Mouse (Mus musculus): Measurements from ENCODE around the gene Gstt2. TPM values are rescaled to one million over a fixed set of nuclear protein-coding genes. Genes with fewer than 3 reads are reported as not detected.

Gene Gstt2
- polyA plus RNA-seq, 1 experiment: 73.4 TPM

DNA sequence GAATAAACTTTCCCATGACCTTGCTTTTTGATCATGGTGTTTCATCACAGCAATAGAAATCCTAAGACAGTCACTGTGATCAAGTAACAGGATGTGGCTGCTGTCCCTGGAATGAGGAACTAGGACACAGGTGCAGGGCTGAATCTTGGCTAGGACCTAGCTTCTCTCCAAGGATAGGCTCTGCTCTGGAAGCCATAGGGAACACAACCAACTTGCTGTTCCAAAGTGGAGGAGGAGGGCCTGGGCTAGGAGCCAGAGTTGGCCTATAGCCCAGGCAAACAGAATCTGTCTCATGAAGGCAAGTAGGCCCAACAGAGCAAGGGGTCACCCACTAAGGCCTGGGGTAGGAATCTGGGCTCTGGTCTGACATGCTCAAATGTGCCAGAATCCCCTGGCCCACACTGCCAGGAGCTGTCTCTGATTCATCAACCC lies 8.7 kb downstream of the Gstt2 start:
- no peaks in the 10 kb centered on the region for H3K36me3 ChIP-seq (ENCODE audit: control insufficient read depth, insufficient read depth, low read length)
- H3K27ac ChIP-seq (ENCODE audit: insufficient read depth, low read length): no peak overlapping the region
- no peak for DNase-seq (ENCODE audit: low read depth in 1 of 2, low spot score in 2 of 2)
- 0 out of 2 replicates have a peak, but pooled peaks cover 4% of the 10 kb centered on the region for H3K4me1 ChIP-seq (ENCODE audit: control insufficient read depth, insufficient read depth, insufficient read length)
- TF ChIP-seq POLR2A (IDR thresholded peaks at IDR 0.05; ENCODE audit: low read depth, low read length) (no peak), CTCF (IDR thresholded peaks at IDR 0.05; ENCODE audit: extremely low read depth, insufficient read depth, insufficient read length, insufficient replicate concordance) (no peak)
- H3K27me3 ChIP-seq (ENCODE audit: control insufficient read depth, insufficient read depth, low read length): no peaks in the 10 kb centered on the region
- H3K4me3 ChIP-seq (ENCODE audit: extremely low read depth, insufficient read depth, insufficient read length): no peak overlapping the region

DNA sequence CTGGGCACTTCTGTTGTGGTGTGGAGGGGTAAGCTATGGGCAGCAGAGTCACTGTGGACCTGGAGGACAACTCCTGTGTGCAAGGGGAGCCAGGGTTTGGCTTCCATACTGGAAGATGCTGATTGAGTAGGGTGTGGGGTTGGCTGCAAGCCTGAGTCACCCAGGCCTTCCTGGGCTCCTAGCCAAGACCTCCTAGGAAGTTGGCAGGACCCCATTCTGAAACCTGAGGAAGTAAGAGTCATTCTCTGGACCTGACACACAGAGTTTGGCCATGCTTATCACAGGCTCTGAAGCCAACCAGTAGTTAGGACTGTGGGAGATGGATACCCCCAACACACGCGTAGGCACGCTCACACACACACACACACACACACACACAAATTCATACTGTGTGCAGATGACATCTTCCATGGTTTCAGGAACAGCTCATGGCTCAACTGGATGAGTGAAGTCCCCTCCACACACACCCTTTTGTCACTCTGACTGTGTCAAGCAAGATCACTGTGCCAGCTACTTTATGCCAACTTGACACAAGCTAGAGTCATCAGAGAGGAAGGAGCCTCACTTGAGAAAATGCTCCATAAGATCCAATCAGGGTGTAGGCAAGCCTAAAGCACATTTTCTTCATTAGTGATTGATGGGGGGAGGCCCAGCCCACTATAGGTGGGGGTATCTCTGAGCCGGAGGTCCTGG lies 9.4 kb downstream of the Gstt2 start:
- no peaks in the 10 kb centered on the region for H3K4me1 ChIP-seq (ENCODE audit: control insufficient read depth, insufficient read depth, insufficient read length)

DNA sequence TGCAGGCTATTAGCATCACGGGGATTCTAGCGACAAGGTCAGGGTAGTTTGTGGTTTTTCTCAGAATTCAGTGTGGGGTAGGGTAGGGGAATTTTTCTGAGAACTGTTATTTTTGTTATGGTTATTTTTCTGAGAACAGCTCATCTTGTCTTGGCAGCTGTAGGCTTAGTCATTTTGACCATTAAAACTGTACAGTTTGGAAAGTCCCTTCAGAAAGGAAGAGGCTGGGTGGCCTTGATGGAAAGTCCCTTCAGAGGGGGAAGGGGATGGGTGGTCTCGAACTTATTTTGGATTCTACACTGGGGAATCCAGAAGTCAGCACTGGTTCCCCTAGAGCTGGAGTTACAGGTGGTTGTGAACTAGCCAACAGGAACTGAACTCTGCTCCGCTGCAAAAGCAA lies 12.7 kb downstream of the Gstt2 start:
- Histone ChIP-seq H3K4me3 (ENCODE audit: extremely low read depth, insufficient read depth, insufficient read length) (no peak overlapping the region), H3K36me3 (ENCODE audit: control insufficient read depth, insufficient read depth, low read length) (no peaks in the 10 kb centered on the region), H3K27me3 (ENCODE audit: control insufficient read depth, insufficient read depth, low read length) (no peaks in the 10 kb centered on the region), H3K4me1 (ENCODE audit: control insufficient read depth, insufficient read depth, insufficient read length) (no peaks in the 10 kb centered on the region), H3K27ac (ENCODE audit: insufficient read depth, low read length) (no peak overlapping the region)
- no peak for DNase-seq (ENCODE audit: low read depth in 1 of 2, low spot score in 2 of 2)
- WGBS: 49% methylated on average over 4 of the region's 4 CpGs
- no peak for TF ChIP-seq POLR2A (IDR thresholded peaks at IDR 0.05; ENCODE audit: low read depth, low read length)
- no peak for TF ChIP-seq CTCF (IDR thresholded peaks at IDR 0.05; ENCODE audit: extremely low read depth, insufficient read depth, insufficient read length, insufficient replicate concordance)

More for the DNA sequence above, 9.4 kb downstream of the Gstt2 start:
- DNase-seq (ENCODE audit: low read depth in 1 of 2, low spot score in 2 of 2): no peak
- WGBS: 92% methylated on average over 4 of the region's 4 CpGs
- TF ChIP-seq CTCF (IDR thresholded peaks at IDR 0.05; ENCODE audit: extremely low read depth, insufficient read depth, insufficient read length, insufficient replicate concordance) (no peak), POLR2A (IDR thresholded peaks at IDR 0.05; ENCODE audit: low read depth, low read length) (no peak)
- Histone ChIP-seq H3K27ac (ENCODE audit: insufficient read depth, low read length) (no peak overlapping the region), H3K4me3 (ENCODE audit: extremely low read depth, insufficient read depth, insufficient read length) (no peak overlapping the region), H3K36me3 (ENCODE audit: control insufficient read depth, insufficient read depth, low read length) (no peaks in the 10 kb centered on the region), H3K27me3 (ENCODE audit: control insufficient read depth, insufficient read depth, low read length) (no peaks in the 10 kb centered on the region)

DNA sequence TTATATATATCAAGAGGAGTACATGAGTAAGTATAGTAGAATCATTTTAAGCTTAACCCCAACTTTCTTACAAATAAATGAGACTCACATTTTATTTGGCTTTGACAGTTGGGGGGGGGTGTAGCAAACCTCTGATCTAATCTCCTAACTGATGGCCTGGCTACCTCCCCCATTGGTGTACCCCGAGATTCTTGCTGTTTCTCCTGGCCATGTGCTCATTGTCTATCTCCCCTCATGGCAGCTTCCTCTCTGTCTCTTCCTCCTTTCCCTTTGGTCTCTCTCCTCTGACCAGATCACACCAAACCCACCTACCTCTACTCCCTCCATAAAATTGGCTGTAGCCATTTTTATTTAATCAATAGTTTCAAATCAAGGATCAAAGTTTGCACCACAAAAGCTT lies 13.4 kb downstream of the Gstt2 start:
- H3K4me3 ChIP-seq (ENCODE audit: extremely low read depth, insufficient read depth, insufficient read length): no peak overlapping the region
- H3K36me3 ChIP-seq (ENCODE audit: control insufficient read depth, insufficient read depth, low read length): no peaks in the 10 kb centered on the region
- no peak for DNase-seq (ENCODE audit: low read depth in 1 of 2, low spot score in 2 of 2)
- no peak overlapping the region for H3K27ac ChIP-seq (ENCODE audit: insufficient read depth, low read length)
- no peaks in the 10 kb centered on the region for H3K27me3 ChIP-seq (ENCODE audit: control insufficient read depth, insufficient read depth, low read length)
- TF ChIP-seq CTCF (IDR thresholded peaks at IDR 0.05; ENCODE audit: extremely low read depth, insufficient read depth, insufficient read length, insufficient replicate concordance) (no peak), POLR2A (IDR thresholded peaks at IDR 0.05; ENCODE audit: low read depth, low read length) (no peak)
- 77% methylated on average over 1 of the region's 1 CpGs for WGBS
- H3K4me1 ChIP-seq (ENCODE audit: control insufficient read depth, insufficient read depth, insufficient read length): no peaks in the 10 kb centered on the region

- Histone ChIP-seq H3K27ac (ENCODE audit: insufficient read depth, low read length) (no peak within 1 kb of the TSS), H3K27me3 (ENCODE audit: control insufficient read depth, insufficient read depth, low read length) (no peaks in the 10 kb centered on the region), H3K36me3 (ENCODE audit: control insufficient read depth, insufficient read depth, low read length) (no peaks in the 10 kb centered on the region), H3K4me3 (ENCODE audit: extremely low read depth, insufficient read depth, insufficient read length) (no peak within 1 kb of the TSS), H3K4me1 (ENCODE audit: control insufficient read depth, insufficient read depth, insufficient read length) (no peaks in the 10 kb centered on the region)
- no peak for TF ChIP-seq CTCF (IDR thresholded peaks at IDR 0.05; ENCODE audit: extremely low read depth, insufficient read depth, insufficient read length, insufficient replicate concordance)
- no peak for TF ChIP-seq POLR2A (IDR thresholded peaks at IDR 0.05; ENCODE audit: low read depth, low read length)
- DNase-seq (ENCODE audit: low read depth in 1 of 2, low spot score in 2 of 2): no peak
- WGBS: 86% methylated on average over 2 of the region's 2 CpGs
These were observed 14.8 kb downstream of the Gstt2 start, which contains the start of gene Gstt4 for GRCm38 (mm10) chr10:75822443-75822842. Gene Gstt4 (minus strand): TSS chr10:75822543.

GRCm38 (mm10) chr10:75819882-75820281 lies 17.3 kb downstream of the Gstt2 start:
- DNase-seq (ENCODE audit: low read depth in 1 of 2, low spot score in 2 of 2): no peak
- no peak overlapping the region for H3K4me3 ChIP-seq (ENCODE audit: extremely low read depth, insufficient read depth, insufficient read length)
- no peak overlapping the region for H3K27ac ChIP-seq (ENCODE audit: insufficient read depth, low read length)
- TF ChIP-seq POLR2A (IDR thresholded peaks at IDR 0.05; ENCODE audit: low read depth, low read length) (no peak), CTCF (IDR thresholded peaks at IDR 0.05; ENCODE audit: extremely low read depth, insufficient read depth, insufficient read length, insufficient replicate concordance) (no peak)
- WGBS: 74% methylated on average over 5 of the region's 5 CpGs
- no peaks in the 10 kb centered on the region for H3K4me1 ChIP-seq (ENCODE audit: control insufficient read depth, insufficient read depth, insufficient read length)
- H3K27me3 ChIP-seq (ENCODE audit: control insufficient read depth, insufficient read depth, low read length): no peaks in the 10 kb centered on the region
- H3K36me3 ChIP-seq (ENCODE audit: control insufficient read depth, insufficient read depth, low read length): no peaks in the 10 kb centered on the region

- TF ChIP-seq POLR2A (IDR thresholded peaks at IDR 0.05; ENCODE audit: low read depth, low read length) (no peak), CTCF (IDR thresholded peaks at IDR 0.05; ENCODE audit: extremely low read depth, insufficient read depth, insufficient read length, insufficient replicate concordance) (no peak)
- H3K27ac ChIP-seq (ENCODE audit: insufficient read depth, low read length): no peak overlapping the region
- no peak overlapping the region for H3K4me3 ChIP-seq (ENCODE audit: extremely low read depth, insufficient read depth, insufficient read length)
- no peaks in the 10 kb centered on the region for H3K36me3 ChIP-seq (ENCODE audit: control insufficient read depth, insufficient read depth, low read length)
- no peaks in the 10 kb centered on the region for H3K27me3 ChIP-seq (ENCODE audit: control insufficient read depth, insufficient read depth, low read length)
- 76% methylated on average over 10 of the region's 10 CpGs for WGBS
- no peak for DNase-seq (ENCODE audit: low read depth in 1 of 2, low spot score in 2 of 2)
- no peaks in the 10 kb centered on the region for H3K4me1 ChIP-seq (ENCODE audit: control insufficient read depth, insufficient read depth, insufficient read length)
These were observed 18.6 kb downstream of the Gstt2 start for GRCm38 (mm10) chr10:75818641-75819040.
